Mouse (Mus musculus) hindbrain, embryonic 14.5 days (tissue): ENCODE measurements at regions not wholly inside any gene's neighbourhood (a gene's known extent, or its start where the extent isn't known, plus 50 kb on each side); places are given as distances from the start of the nearest gene placed in this dataset.

Experiments used
- ATAC-seq: fragments of 200-750 bp; cut with Nextera tagmentation; 2 replicates; pipeline ENCODE4 v1.8.0; 2017; ENCODE audit warnings: moderate number of reproducible peaks, mild to moderate bottlenecking, moderate TSS enrichment, moderate library complexity; ENCODE audit not compliant: low FRiP score
- DNase-seq: peaks from one replicate; pipeline ENCODE4 v3.0.0-alpha.2; 2015; ENCODE audit warnings: low spot score
- H3K27ac ChIP-seq: fragments of 300-500 bp; sonication (generic); 2 replicates; pipeline ENCODE4 v1.5.1; 2014; ENCODE audit warnings: mild to moderate bottlenecking, moderate library complexity
- H3K27me3 ChIP-seq: fragments of 300-500 bp; sonication (generic); 2 replicates; pipeline ENCODE4 v1.6.1; 2014; ENCODE audit warnings: mild to moderate bottlenecking, low read length, mixed read lengths; ENCODE audit not compliant: control insufficient read depth, insufficient read depth
- H3K36me3 ChIP-seq: fragments of 300-500 bp; sonication (generic); replicated peaks from 2 replicates; pipeline ENCODE4 v1.6.1; 2014; ENCODE audit not compliant: control insufficient read depth, insufficient read depth
- H3K4me1 ChIP-seq: fragments of 300-500 bp; sonication (generic); replicated peaks from 2 replicates; pipeline ENCODE4 v1.6.1; 2014; ENCODE audit warnings: antibody characterized with exemption, low read length, mixed read lengths; ENCODE audit not compliant: control insufficient read depth, insufficient read depth
- H3K4me2 ChIP-seq: fragments of 300-500 bp; sonication (generic); replicated peaks from 2 replicates; pipeline ENCODE4 v1.6.1; 2014; ENCODE audit warnings: mild to moderate bottlenecking, moderate library complexity
- H3K4me3 ChIP-seq: fragments of 300-500 bp; sonication (generic); replicated peaks from 2 replicates; pipeline ENCODE4 v1.5.1; 2014; ENCODE audit warnings: mild to moderate bottlenecking, low read length
- H3K9ac ChIP-seq: fragments of 300-500 bp; sonication (generic); 2 replicates; pipeline ENCODE4 v1.6.1; 2014
- H3K9me3 ChIP-seq: fragments of 300-500 bp; sonication (generic); 2 replicates; pipeline ENCODE4 v1.6.1; 2016; ENCODE audit warnings: low read length; ENCODE audit not compliant: control insufficient read depth
- WGBS: fragments of 180-500 bp; shearing (Covaris S2); extraction: QIAGEN DNeasy Blood & Tissue Kit; methylation state at CpG from one replicate; pipeline ENCODE4 v1.1.7; 2014; 5-methylcytosine and 5-hydroxymethylcytosine counted together

GRCm38 (mm10) chr13:72166225-72166624 lies 202.7 kb upstream of the Irx1 start:
- H3K4me2 ChIP-seq: no peak overlapping the region
- no peak overlapping the region for H3K27ac ChIP-seq
- no peak overlapping the region for H3K9ac ChIP-seq
- DNase-seq: no peak
- H3K4me1 ChIP-seq: no peaks in the 10 kb centered on the region
- no peaks in the 10 kb centered on the region for H3K9me3 ChIP-seq
- no peaks in the 10 kb centered on the region for H3K27me3 ChIP-seq
- H3K4me3 ChIP-seq: no peak overlapping the region
- 61% methylated on average over 2 of the region's 2 CpGs for WGBS
- no peaks in the 10 kb centered on the region for H3K36me3 ChIP-seq
- no peak for ATAC-seq

- Histone ChIP-seq H3K27me3 (no peaks in the 10 kb centered on the region), H3K27ac (no peak overlapping the region), H3K9ac (no peak overlapping the region), H3K9me3 (no peaks in the 10 kb centered on the region), H3K4me1 (no peaks in the 10 kb centered on the region), H3K36me3 (no peaks in the 10 kb centered on the region), H3K4me2 (no peak overlapping the region), H3K4me3 (no peak overlapping the region)
- 91% methylated on average over 2 of the region's 2 CpGs for WGBS
- DNase-seq: no peak
- no peak for ATAC-seq
These were observed 203.9 kb upstream of the Irx1 start for GRCm38 (mm10) chr13:72167434-72167833.

GRCm38 (mm10) chr13:72183636-72184035 lies 220.1 kb upstream of the Irx1 start:
- H3K4me1 ChIP-seq: no peaks in the 10 kb centered on the region
- H3K36me3 ChIP-seq: no peaks in the 10 kb centered on the region
- 90% methylated on average over 3 of the region's 3 CpGs for whole genome bisulfite sequencing
- no peak overlapping the region for H3K27ac ChIP-seq
- DNase-seq (no peak), ATAC-seq (no peak)
- no peak overlapping the region for H3K4me3 ChIP-seq
- H3K9me3 ChIP-seq: no peaks in the 10 kb centered on the region
- no peak overlapping the region for H3K4me2 ChIP-seq
- no peak overlapping the region for H3K9ac ChIP-seq
- H3K27me3 ChIP-seq: no peaks in the 10 kb centered on the region

GRCm38 (mm10) chr13:72184116-72184845 lies 220.8 kb upstream of the Irx1 start:
- no peak; the same call in 1 of the 2 replicates for ATAC-seq
- Histone ChIP-seq H3K27ac (peak overlapping the region; percentile 3; the same call in 1 of the 2 replicates), H3K9ac (no peak overlapping the region), H3K4me3 (no peak overlapping the region), H3K4me1 (no peaks in the 10 kb centered on the region), H3K36me3 (no peaks in the 10 kb centered on the region), H3K9me3 (no peaks in the 10 kb centered on the region), H3K4me2 (no peak overlapping the region), H3K27me3 (no peaks in the 10 kb centered on the region)
- no peak for DNase-seq
- WGBS: 58% methylated on average over 15 of the region's 15 CpGs

- H3K9ac ChIP-seq: no peak overlapping the region
- 68% methylated on average over 3 of the region's 3 CpGs for WGBS
- no peak overlapping the region for H3K4me3 ChIP-seq
- peak overlapping the region; percentile 3; the same call in 1 of the 2 replicates for H3K27ac ChIP-seq
- no peak for DNase-seq
- no peak overlapping the region for H3K4me2 ChIP-seq
- no peaks in the 10 kb centered on the region for H3K36me3 ChIP-seq
- no peak for ATAC-seq
- H3K9me3 ChIP-seq: no peaks in the 10 kb centered on the region
- no peaks in the 10 kb centered on the region for H3K4me1 ChIP-seq
- H3K27me3 ChIP-seq: no peaks in the 10 kb centered on the region
These were observed 221.3 kb upstream of the Irx1 start for GRCm38 (mm10) chr13:72184846-72185118.

GRCm38 (mm10) chr13:72195881-72196280 lies 232.4 kb upstream of the Irx1 start:
- no peaks in the 10 kb centered on the region for H3K27me3 ChIP-seq
- H3K27ac ChIP-seq: no peak overlapping the region
- no peak overlapping the region for H3K9ac ChIP-seq
- 93% methylated on average over 2 of the region's 2 CpGs for WGBS
- no peaks in the 10 kb centered on the region for H3K36me3 ChIP-seq
- no peak overlapping the region for H3K4me3 ChIP-seq
- no peaks in the 10 kb centered on the region for H3K4me1 ChIP-seq
- no peak for ATAC-seq
- DNase-seq: no peak
- H3K4me2 ChIP-seq: no peak overlapping the region
- H3K9me3 ChIP-seq: peaks cover 4% of the 10 kb centered on the region

- no peak overlapping the region for H3K4me2 ChIP-seq
- H3K9me3 ChIP-seq: no peaks in the 10 kb centered on the region
- WGBS: 55% methylated on average over 22 of the region's 22 CpGs
- no peak for DNase-seq
- no peaks in the 10 kb centered on the region for H3K36me3 ChIP-seq
- H3K27me3 ChIP-seq: no peaks in the 10 kb centered on the region
- no peak overlapping the region for H3K4me3 ChIP-seq
- H3K27ac ChIP-seq: no peak overlapping the region
- ATAC-seq: no peak
- H3K4me1 ChIP-seq: no peaks in the 10 kb centered on the region
- no peak overlapping the region for H3K9ac ChIP-seq
These were observed 235.0 kb upstream of the Irx1 start for GRCm38 (mm10) chr13:72198341-72199105.

- no peak for ATAC-seq
- H3K9ac ChIP-seq: no peak overlapping the region
- no peak overlapping the region for H3K4me2 ChIP-seq
- peaks cover 10% of the 10 kb centered on the region for H3K4me1 ChIP-seq
- 72% methylated on average over 5 of the region's 5 CpGs for WGBS
- no peak overlapping the region for H3K4me3 ChIP-seq
- DNase-seq: no peak
- H3K9me3 ChIP-seq: no peaks in the 10 kb centered on the region
- H3K27me3 ChIP-seq: no peaks in the 10 kb centered on the region; the same call in 1 of the 2 replicates
- H3K36me3 ChIP-seq: no peaks in the 10 kb centered on the region
- H3K27ac ChIP-seq: no peak overlapping the region
These were observed 246.0 kb upstream of the Irx1 start for GRCm38 (mm10) chr13:72209518-72209917.

GRCm38 (mm10) chr13:72209946-72210456 lies 246.5 kb upstream of the Irx1 start:
- WGBS: 5% methylated on average over 10 of the region's 10 CpGs
- Histone ChIP-seq H3K9ac (no peak overlapping the region), H3K4me3 (no peak overlapping the region), H3K9me3 (no peaks in the 10 kb centered on the region), H3K27ac (no peak overlapping the region), H3K4me2 (no peak overlapping the region), H3K4me1 (peaks cover 10% of the 10 kb centered on the region), H3K27me3 (no peaks in the 10 kb centered on the region; the same call in 1 of the 2 replicates), H3K36me3 (no peaks in the 10 kb centered on the region)
- no peak for ATAC-seq
- DNase-seq: no peak
